Mouse (Mus musculus) myocyte (in vitro differentiated cells): ENCODE results near the gene Xcl1. TPM values are rescaled to one million over a fixed set of nuclear protein-coding genes. Genes with fewer than 3 reads are reported as not detected.

Experiments used
- H3K27me3 ChIP-seq: one replicate; pipeline ENCODE4 v1.6.1; 2011; ENCODE audit not compliant: control insufficient read depth, insufficient read depth, insufficient read length
- H3K36me3 ChIP-seq: one replicate; pipeline ENCODE4 v1.6.1; 2011; ENCODE audit not compliant: control insufficient read depth, insufficient read depth
- H3K4me2 ChIP-seq: one replicate; pipeline ENCODE4 v1.6.1; 2011; ENCODE audit warnings: low read depth, control low read depth
- H3K4me3 ChIP-seq: one replicate; pipeline ENCODE4 v1.5.1; 2011; ENCODE audit warnings: mild to moderate bottlenecking, control low read depth, moderate library complexity
- H3K79me2 ChIP-seq: one replicate; pipeline ENCODE4 v1.6.1; 2011; ENCODE audit not compliant: control insufficient read depth, insufficient read depth
- H3ac ChIP-seq: one replicate; pipeline ENCODE4 v1.6.1; 2011; ENCODE audit not compliant: control insufficient read depth, insufficient read length
- CEBPB ChIP-seq: IDR thresholded peaks from 2 replicates; pipeline ENCODE4 v1.6.1; 2011; ENCODE audit warnings: mild to moderate bottlenecking, moderate library complexity; ENCODE audit not compliant: poor library complexity, insufficient read depth, severe bottlenecking
- E2F4 ChIP-seq: IDR thresholded peaks from one replicate; pipeline ENCODE4 v1.6.1; 2011; ENCODE audit warnings: mild to moderate bottlenecking, control low read depth, moderate library complexity; ENCODE audit not compliant: insufficient read depth
- MAX ChIP-seq: IDR thresholded peaks from one replicate; pipeline ENCODE4 v1.6.1; 2011; ENCODE audit warnings: low read depth, mild to moderate bottlenecking, control low read depth
- MYOD1 ChIP-seq, 3 experiments: IDR thresholded peaks; one replicate each; pipeline ENCODE4 v1.6.1; 2011; ENCODE audit warnings: control low read depth in 2 of 3, low read depth in 2 of 3, mild to moderate bottlenecking in 2 of 3, moderate library complexity in 1 of 3; ENCODE audit not compliant: insufficient read length in 2 of 3, control insufficient read depth in 1 of 3
- MYOG ChIP-seq, 3 experiments: IDR thresholded peaks; one replicate each; pipeline ENCODE4 v1.6.1; 2011; ENCODE audit warnings: control low read depth in 2 of 3, low read depth in 2 of 3, mild to moderate bottlenecking in 2 of 3; ENCODE audit not compliant: insufficient read length in 2 of 3, control insufficient read depth in 1 of 3, insufficient read depth in 1 of 3
- POLR2A ChIP-seq: IDR thresholded peaks from one replicate; pipeline ENCODE4 v1.6.1; 2011; ENCODE audit warnings: low read depth, mild to moderate bottlenecking, control low read depth, moderate library complexity; ENCODE audit not compliant: insufficient read length
- POLR2AphosphoS2 ChIP-seq: IDR thresholded peaks from one replicate; pipeline ENCODE4 v1.6.1; 2011; ENCODE audit warnings: low read depth, control low read depth; ENCODE audit not compliant: insufficient read length
- REST ChIP-seq: IDR thresholded peaks from one replicate; pipeline ENCODE4 v1.6.1; 2011; ENCODE audit warnings: mild to moderate bottlenecking, control low read depth, moderate library complexity; ENCODE audit not compliant: insufficient read depth, insufficient read length
- SRF ChIP-seq: IDR thresholded peaks from one replicate; pipeline ENCODE4 v1.6.1; 2011; ENCODE audit warnings: low read depth; ENCODE audit not compliant: control insufficient read depth, insufficient read length
- TCF12 ChIP-seq: IDR thresholded peaks from one replicate; pipeline ENCODE4 v1.6.1; 2011; ENCODE audit warnings: mild to moderate bottlenecking, control low read depth; ENCODE audit not compliant: poor library complexity, insufficient read depth, severe bottlenecking
- TCF3 ChIP-seq: IDR thresholded peaks from one replicate; pipeline ENCODE4 v1.6.1; 2011; ENCODE audit warnings: low read depth, control low read depth; ENCODE audit not compliant: insufficient read length
- USF1 ChIP-seq: IDR thresholded peaks from one replicate; pipeline ENCODE4 v1.6.1; 2011; ENCODE audit warnings: low read depth, mild to moderate bottlenecking, control low read depth, moderate library complexity
- polyA plus RNA-seq: library from polyadenylated mRNA; unstranded; fragments of >200 nt; fragmentation: generic; extraction: Trizol; gene quantifications from one replicate; pipeline ENCODE4 v1.2.1, GENCODE M21; 2012; ENCODE audit warnings: missing spikeins

Gene Xcl1
- polyA plus RNA-seq, 1 experiment = 0.10 TPM

DNA sequence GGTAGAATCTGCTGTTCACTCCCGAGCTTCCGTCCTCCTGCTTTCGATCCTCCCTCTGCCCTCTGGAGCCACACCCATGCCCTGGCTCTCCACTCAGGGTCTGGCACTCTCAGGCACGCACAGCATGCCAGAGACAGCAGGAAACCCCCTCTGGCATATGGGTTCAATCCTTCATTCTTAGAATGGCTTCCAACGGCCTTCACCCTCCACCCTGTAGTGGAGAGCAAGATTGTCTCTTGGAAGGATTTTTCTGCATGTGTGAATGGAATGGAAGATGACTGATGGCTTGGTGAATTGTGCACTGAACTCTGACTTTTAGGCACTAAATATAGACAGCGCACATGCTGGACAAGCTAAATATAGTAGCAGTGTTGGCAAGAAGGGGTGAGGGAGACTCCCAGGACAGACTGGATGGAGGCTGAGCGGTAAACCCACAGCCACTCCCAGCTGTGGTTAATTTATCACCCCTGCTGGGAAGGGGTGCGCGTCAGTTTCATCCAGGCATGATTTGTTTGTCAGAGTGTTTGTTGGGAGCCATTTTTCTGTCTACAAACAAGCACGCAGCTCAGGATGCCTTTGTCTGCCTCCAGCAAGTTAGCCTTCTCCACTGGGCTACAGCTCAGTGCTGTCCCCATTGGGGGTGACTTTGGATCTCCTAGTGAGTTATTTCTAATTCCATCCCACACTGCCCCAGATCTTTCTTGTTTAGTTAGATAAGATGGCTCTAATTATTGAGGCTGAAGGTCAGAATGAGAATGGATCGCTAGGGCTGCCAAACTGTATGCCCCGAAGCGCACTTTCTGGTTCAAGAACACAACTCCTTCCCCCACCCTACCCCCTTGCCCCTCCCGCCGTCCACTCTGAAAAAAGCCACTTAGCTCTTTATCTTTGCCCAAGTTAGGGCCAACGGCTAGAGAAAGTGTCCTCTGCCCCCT is 38.8 kb downstream of the Xcl1 start:
- Histone ChIP-seq H3K4me3 (no peak overlapping the region), H3ac (no peak overlapping the region), H3K27me3 (no peaks in the 10 kb centered on the region), H3K36me3 (no peaks in the 10 kb centered on the region), H3K79me2 (no peaks in the 10 kb centered on the region), H3K4me2 (peak overlapping the region; percentile 59)
- TF ChIP-seq POLR2AphosphoS2 = no peak
- no peak for TF ChIP-seq REST
- no peak for TF ChIP-seq CEBPB
- TF ChIP-seq USF1 = no peak
- peak in 1 of 3 experiments; percentile 63 for TF ChIP-seq MYOD1 (IDR thresholded peaks at IDR 0.05; ENCODE audit: control insufficient read depth in 1 of 3, insufficient read length in 2 of 3, low read depth in 2 of 3)
- TF ChIP-seq MYOG (IDR thresholded peaks at IDR 0.05; ENCODE audit: control insufficient read depth in 1 of 3, insufficient read depth in 1 of 3, insufficient read length in 2 of 3, low read depth in 2 of 3) = peak in 1 of 3 experiments; percentile 81
- TF ChIP-seq SRF = no peak
- TF ChIP-seq E2F4 = no peak
- TF ChIP-seq POLR2A = no peak
- no peak for TF ChIP-seq TCF3
- TF ChIP-seq TCF12 = peak; percentile 7
- TF ChIP-seq MAX = no peak

DNA sequence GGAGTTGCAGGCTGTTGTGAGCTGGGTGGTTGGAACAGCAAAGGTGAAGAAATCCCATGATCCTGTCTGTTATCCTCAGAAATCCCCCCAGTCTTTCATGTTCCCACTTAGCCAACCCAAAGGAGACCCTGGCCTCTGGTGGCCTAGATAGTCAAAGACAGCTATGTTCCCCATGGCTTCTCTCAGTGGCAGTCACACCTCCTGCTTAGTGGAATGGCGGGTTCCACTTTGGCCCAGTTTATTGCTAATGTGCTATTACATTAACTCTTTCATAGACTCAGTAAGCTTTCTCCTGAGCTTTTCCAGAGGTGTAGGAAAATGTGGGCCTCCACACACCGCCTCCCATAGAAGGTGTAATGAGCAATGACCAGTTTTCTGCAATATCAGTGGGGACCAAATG is 39.5 kb downstream of the Xcl1 start:
- no peaks in the 10 kb centered on the region for H3K79me2 ChIP-seq
- H3ac ChIP-seq = no peak overlapping the region
- no peak for TF ChIP-seq MAX
- TF ChIP-seq CEBPB = no peak
- no peak for TF ChIP-seq TCF12
- TF ChIP-seq TCF3 = no peak
- no peak for TF ChIP-seq POLR2A
- no peak for TF ChIP-seq MYOD1 (IDR thresholded peaks at IDR 0.05; ENCODE audit: control insufficient read depth in 1 of 3, insufficient read length in 2 of 3, low read depth in 2 of 3)
- TF ChIP-seq MYOG (IDR thresholded peaks at IDR 0.05; ENCODE audit: control insufficient read depth in 1 of 3, insufficient read depth in 1 of 3, insufficient read length in 2 of 3, low read depth in 2 of 3) = no peak
- TF ChIP-seq POLR2AphosphoS2 = no peak
- TF ChIP-seq E2F4 = no peak
- TF ChIP-seq REST = no peak
- peak overlapping the region; percentile 59 for H3K4me2 ChIP-seq
- H3K27me3 ChIP-seq = no peaks in the 10 kb centered on the region
- H3K4me3 ChIP-seq = no peak overlapping the region
- H3K36me3 ChIP-seq = no peaks in the 10 kb centered on the region

DNA sequence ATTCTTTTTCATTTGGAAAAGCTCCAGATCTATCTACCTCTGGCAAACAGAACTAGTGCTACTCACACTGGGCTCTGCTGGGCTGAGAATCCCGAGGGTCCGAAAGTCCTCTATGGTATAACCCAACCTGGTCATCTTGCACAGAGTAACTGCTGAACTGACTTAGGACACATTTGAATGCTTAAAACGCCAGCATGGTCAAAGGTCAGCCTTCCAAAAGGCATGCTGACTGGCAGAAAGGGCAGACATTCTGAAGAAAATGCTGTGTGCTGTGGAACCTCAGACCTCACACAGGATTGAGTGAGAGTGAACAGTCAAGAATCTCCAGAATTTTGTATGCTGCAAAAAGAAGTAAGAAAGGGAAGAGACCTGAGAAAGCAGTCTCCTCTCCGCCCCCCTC is 45.0 kb downstream of the Xcl1 start:
- Histone ChIP-seq H3K4me2 (no peak overlapping the region), H3K36me3 (no peaks in the 10 kb centered on the region), H3K79me2 (no peaks in the 10 kb centered on the region), H3K4me3 (no peak overlapping the region), H3ac (no peak overlapping the region), H3K27me3 (no peaks in the 10 kb centered on the region)
- no peak for TF ChIP-seq MYOD1 (IDR thresholded peaks at IDR 0.05; ENCODE audit: control insufficient read depth in 1 of 3, insufficient read length in 2 of 3, low read depth in 2 of 3)
- TF ChIP-seq MYOG (IDR thresholded peaks at IDR 0.05; ENCODE audit: control insufficient read depth in 1 of 3, insufficient read depth in 1 of 3, insufficient read length in 2 of 3, low read depth in 2 of 3) = no peak
- no peak for TF ChIP-seq TCF12
- TF ChIP-seq POLR2AphosphoS2 = no peak
- TF ChIP-seq REST = no peak
- no peak for TF ChIP-seq MAX
- TF ChIP-seq CEBPB = no peak
- no peak for TF ChIP-seq USF1
- TF ChIP-seq SRF = no peak
- TF ChIP-seq TCF3 = no peak
- TF ChIP-seq POLR2A = no peak

DNA sequence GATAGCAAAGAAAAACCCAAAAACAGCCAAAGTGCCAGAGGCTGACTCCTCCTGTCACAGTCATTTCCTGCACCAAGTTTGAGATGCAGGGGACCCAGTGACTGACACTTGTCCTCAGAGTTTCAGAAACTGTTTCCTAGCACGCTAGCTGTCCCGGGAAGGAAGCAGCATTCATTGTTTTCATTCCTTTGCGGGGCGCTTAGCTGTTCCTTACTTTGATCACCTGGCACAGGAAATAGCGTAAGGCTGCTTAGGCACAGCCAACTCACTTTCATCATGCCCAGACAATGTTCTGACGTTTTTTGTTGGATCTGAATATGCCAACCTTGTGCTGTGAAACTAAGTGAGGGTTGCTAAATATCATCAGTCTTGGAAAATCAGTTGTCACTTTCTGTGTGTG is 46.8 kb downstream of the Xcl1 start:
- TF ChIP-seq POLR2AphosphoS2 = no peak
- no peak for TF ChIP-seq MAX
- no peak for TF ChIP-seq CEBPB
- no peak for TF ChIP-seq SRF
- no peak for TF ChIP-seq TCF12
- no peak for TF ChIP-seq MYOD1 (IDR thresholded peaks at IDR 0.05; ENCODE audit: control insufficient read depth in 1 of 3, insufficient read length in 2 of 3, low read depth in 2 of 3)
- Histone ChIP-seq H3K27me3 (no peaks in the 10 kb centered on the region), H3K79me2 (no peaks in the 10 kb centered on the region), H3K4me2 (no peak overlapping the region), H3ac (no peak overlapping the region), H3K36me3 (no peaks in the 10 kb centered on the region), H3K4me3 (no peak overlapping the region)
